Mouse (Mus musculus) fibroblast of lung, adult 2 months (primary cell): Measurements from ENCODE around the gene Hoxc13.

Source experiments
- DNase-seq: peaks from one replicate; pipeline ENCODE4 v3.0.0-alpha.2; 2011; ENCODE audit warnings: low read depth

Gene Hoxc13

GRCm38 (mm10) chr15:102965003-102965891 lies 44.3 kb downstream of the Hoxc13 start:
- DNase-seq, result no peak

- no peak for DNase-seq
These were observed 45.2 kb downstream of the Hoxc13 start for GRCm38 (mm10) chr15:102965892-102966775.

- DNase-seq, result no peak
These were observed 45.9 kb downstream of the Hoxc13 start, which contains the start of gene Hoxc10 for GRCm38 (mm10) chr15:102966776-102967311. Gene Hoxc10, plus strand, starts transcription at chr15:102966796.

GRCm38 (mm10) chr15:102967312-102967510 lies 46.3 kb downstream of the Hoxc13 start, which contains the start of gene Hoxc5:
Gene Hoxc5, plus strand, starts transcription at chr15:102967443.
- DNase-seq, result no peak

- no peak for DNase-seq
These were observed 46.9 kb downstream of the Hoxc13 start for GRCm38 (mm10) chr15:102967511-102968397.

- DNase-seq, result no peak
These were observed 48.4 kb downstream of the Hoxc13 start for GRCm38 (mm10) chr15:102969296-102969695.

- DNase-seq, result no peak
These were observed 49.8 kb downstream of the Hoxc13 start for GRCm38 (mm10) chr15:102970740-102971139.

- no peak for DNase-seq
These were observed 51.4 kb downstream of the Hoxc13 start for GRCm38 (mm10) chr15:102972254-102972653.

GRCm38 (mm10) chr15:102972753-102973152 lies 51.9 kb downstream of the Hoxc13 start:
- no peak for DNase-seq

GRCm38 (mm10) chr15:102975034-102975433 lies 54.1 kb downstream of the Hoxc13 start:
- DNase-seq, result no peak

GRCm38 (mm10) chr15:102975688-102976111 lies 54.8 kb downstream of the Hoxc13 start:
- DNase-seq, result no peak

GRCm38 (mm10) chr15:102976171-102976570 lies 55.3 kb downstream of the Hoxc13 start, which contains the start of gene Hoxc9:
Gene Hoxc9, plus strand, starts transcription at chr15:102976439.
- no peak for DNase-seq

- no peak for DNase-seq
These were observed 55.9 kb downstream of the Hoxc13 start for GRCm38 (mm10) chr15:102976631-102977422.

- no peak for DNase-seq
These were observed 56.6 kb downstream of the Hoxc13 start for GRCm38 (mm10) chr15:102977423-102977974.
